Mouse (Mus musculus) urinary bladder, postnatal 25 days (tissue): ENCODE measurements at regions not wholly inside any gene's neighbourhood (a gene's known extent, or its start where the extent isn't known, plus 50 kb on each side); places are given as distances from the start of the nearest gene placed in this dataset.
"Not testable (repeated sequence)": the region's sequence is repeated elsewhere in the genome, so short reads cannot be mapped to it uniquely, and the experiment has no call there.

ENCODE experiments used
- DNase-seq: peaks from one replicate; pipeline ENCODE4 v3.0.0; 2022; ENCODE audit warnings: low spot score

GRCm38 (mm10) chr12:107159126-107159525 is 329.3 kb upstream of the 3110018I06Rik start:
- no peak for DNase-seq

GRCm38 (mm10) chr12:107160137-107160536 is 328.3 kb upstream of the 3110018I06Rik start:
- DNase-seq: no peak

- no peak for DNase-seq
Observed at GRCm38 (mm10) chr12:107160628-107161027, 327.8 kb upstream of the 3110018I06Rik start.

DNA sequence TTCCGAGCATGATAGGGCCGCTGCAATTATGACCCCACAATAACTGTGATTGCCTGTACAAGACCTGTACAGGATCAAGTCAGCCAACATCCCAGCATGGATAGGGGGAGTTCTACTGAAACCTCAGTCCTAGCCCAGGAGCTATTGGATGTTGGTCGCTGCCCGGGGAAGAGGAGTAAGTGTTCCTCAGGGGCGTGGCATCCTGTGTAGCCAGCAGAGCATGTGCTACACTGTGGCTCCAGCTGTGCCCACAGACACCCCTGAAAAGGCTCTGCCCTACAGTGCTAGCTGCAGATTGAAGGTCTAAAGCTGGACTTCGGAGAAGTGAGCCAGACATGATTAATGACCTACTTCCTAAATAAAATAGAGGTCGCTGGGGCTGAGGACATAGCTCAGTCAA is 317.5 kb upstream of the 3110018I06Rik start:
- DNase-seq: no peak

DNA sequence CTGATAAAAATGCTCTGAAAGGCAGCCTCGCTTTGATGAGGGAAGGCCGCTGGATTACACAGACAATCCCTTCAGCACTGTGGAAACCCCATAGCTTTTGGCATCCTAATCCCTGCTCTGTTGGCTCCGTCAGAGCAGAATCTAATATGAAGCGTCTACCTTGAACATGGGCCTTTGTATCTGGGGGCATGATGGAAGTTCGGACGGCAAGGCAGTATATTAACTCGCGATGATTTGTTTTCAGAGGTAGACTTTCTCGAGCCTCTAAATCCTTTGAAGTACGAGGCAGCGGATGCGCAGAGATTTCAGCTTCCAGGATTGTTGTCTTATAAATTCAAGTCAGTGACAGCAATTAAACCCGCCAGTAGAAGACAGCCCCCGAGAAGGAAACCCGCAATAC is 316.8 kb upstream of the 3110018I06Rik start:
- DNase-seq: no peak

DNA sequence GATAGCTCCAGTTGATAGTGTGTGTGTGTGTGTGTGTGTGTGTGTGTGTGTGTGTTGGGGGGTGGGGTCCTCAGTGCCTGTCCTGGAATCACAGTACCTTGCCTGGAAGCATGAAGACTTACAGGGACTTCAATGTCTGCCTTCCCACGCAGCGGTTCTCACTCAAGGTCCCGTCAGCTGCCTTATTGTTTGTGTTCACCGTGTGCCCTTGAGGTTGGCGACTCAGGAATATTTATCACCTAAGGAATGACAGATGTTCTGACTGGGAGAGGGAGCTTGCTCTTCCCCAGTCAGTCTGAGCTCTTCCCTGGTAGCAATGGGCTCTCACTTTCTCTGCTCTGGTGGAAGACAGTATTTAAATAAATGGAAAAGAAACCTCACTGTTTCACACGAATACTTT is 309.8 kb upstream of the 3110018I06Rik start:
- no peak for DNase-seq

DNA sequence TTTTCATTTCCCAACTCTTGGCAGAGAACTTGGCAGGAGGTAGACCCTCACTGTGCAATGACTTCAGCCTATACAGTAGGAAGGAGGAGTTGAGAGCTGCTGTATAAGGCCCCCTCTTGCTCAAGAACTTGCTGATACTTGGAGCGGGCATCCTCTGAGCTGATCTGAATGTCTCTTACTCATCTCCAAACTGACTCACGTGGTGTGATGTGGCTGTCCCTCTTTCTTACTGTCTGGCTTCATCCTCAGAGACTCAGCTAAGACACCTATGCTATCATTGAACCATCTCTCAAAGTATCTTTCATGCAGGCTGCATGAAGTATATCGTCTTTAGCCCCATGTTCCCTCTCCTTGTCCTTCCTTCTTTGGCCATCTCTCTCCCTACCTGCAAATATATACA is 307.9 kb upstream of the 3110018I06Rik start:
- DNase-seq: no peak

DNA sequence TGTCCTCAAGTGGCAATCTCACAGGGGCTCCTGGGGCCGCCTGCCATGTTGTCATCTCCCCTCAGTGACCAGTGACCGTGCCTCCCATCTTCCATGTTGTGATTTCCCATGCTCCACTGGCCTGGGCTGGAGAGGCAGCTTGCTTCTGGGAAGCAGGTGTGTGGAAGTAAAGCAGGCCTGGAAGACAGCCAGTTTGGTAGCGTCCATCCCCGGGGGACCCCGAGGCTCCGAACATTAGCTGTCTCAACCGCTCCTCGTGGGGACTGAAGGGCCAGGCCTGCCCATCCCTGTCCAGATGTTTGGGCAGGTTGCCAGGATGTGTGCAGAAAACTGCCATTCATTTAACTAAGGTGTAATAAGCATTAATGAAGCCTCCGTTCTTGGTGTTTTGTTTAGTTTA is 307.1 kb upstream of the 3110018I06Rik start:
- DNase-seq: no peak

DNA sequence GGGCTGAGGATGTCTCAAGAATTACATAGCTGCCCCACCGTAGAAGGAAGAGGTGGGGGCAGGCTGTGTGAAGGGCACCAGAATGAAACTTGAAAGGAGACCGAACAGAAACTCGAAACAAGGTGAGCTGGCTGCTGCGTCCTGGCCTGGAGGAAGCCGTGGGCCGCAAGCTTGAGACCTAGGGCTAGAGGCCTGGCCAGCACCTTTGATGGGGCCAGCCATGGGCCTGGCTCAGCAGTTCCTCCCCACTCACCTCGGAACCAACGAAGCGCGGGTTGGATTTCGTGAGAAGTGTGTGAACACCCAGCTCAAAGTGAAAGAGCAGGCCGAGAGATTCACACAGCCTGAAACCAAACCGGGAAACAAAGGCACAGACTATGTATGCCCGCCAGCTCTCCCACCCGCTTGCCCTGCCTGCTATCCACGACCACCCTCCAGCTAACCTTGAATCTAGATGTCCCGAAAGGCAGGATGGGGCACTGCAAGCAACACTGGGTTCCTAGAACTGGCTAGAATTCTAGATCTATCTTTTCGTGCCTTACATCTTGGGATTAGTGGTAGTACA is 306.3 kb upstream of the 3110018I06Rik start:
- no peak for DNase-seq

DNA sequence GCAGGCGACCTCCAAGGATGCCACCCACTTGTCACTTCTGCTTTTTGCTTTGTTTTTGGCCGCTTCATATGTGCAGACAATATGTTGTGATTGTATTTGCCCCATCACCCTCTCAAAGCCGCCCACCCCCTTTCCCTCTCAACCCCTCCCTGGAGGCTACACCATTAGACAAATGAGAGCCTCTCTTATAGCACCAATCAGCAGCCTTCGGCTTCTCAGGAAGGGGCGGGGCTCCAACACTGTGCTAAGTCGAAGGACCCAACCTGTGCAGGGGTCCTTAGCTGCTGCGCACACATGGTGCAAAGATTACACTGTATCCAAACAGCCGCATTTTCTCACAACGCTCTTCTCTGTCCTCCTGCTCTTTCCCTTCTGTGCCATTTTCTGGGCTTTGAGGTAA is 305.1 kb upstream of the 3110018I06Rik start:
- DNase-seq: no peak

DNA sequence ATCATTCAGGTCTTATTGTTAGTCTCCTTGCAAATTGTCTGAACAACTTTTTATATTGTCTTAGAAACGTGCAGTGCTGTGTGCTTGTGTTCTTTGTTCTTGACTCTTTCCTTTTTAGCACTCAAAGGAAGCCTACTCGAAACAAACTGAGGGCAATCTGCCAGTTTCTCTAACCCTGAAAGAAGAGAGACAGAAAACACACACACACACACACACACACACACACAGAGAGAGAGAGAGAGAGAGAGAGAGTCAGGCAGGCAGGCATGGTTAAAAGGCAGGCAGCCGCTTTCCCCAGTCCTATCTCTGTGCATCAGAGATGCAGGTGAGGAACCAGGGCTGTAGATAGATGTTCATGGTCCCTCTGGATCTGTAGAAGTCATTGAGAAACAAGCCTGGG is 304.0 kb upstream of the 3110018I06Rik start:
- no peak for DNase-seq

GRCm38 (mm10) chr12:107186361-107186760 is 302.1 kb upstream of the 3110018I06Rik start:
- no peak for DNase-seq

- no peak for DNase-seq
Observed at GRCm38 (mm10) chr12:107188055-107188454, 300.4 kb upstream of the 3110018I06Rik start.

DNA sequence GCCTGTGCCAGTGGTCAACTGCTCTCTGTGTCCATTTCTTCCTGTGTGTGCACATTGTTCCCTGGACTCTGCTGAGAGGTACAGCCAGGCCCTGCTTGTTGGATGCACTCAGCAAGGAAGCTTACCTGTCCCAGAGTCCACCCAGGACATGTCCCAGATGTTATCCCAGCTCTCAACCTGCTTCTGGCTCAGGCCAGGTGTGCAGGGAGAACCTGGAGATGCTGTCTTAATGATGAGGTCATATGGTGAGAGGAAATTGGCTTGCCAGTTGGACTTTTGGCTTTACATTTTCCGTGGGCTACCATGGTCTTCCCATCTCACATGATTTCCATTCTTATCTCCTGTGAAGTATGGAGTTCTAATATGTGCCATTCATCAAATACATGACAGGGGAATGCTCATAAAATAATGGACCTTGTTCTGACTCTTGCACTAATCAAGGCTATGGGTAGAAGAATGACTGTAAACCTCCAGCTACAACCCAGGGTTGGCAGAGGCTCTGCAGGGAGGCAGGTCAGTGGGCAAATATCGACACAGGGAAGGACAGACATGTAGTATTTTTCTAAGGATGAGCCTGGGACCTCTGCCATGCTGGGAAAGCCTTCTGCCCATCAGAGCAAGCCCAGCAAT is 289.9 kb upstream of the 3110018I06Rik start:
- no peak for DNase-seq

DNA sequence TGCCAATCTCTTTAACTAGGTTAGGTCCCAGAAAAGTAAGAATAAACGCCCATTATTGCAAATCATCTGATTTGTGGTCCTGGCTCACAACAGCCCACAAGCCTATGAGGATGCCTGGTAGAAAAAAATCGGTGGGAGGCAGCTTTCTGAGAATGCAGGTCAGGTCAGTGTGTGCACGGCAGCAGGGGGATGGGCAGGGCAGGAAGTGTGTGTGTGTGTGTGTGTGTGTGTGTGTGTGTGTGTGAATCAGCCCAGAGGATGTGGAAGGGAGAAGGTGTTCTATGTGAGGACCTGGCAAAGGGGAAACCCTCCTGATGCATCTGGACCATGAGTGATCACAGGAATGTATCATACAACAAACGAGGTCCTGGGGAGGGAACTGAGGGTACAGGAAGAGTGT is 287.5 kb upstream of the 3110018I06Rik start:
- no peak for DNase-seq

- DNase-seq: not testable (repeated sequence)
Observed at GRCm38 (mm10) chr12:107208826-107209225, 279.6 kb upstream of the 3110018I06Rik start.

DNA sequence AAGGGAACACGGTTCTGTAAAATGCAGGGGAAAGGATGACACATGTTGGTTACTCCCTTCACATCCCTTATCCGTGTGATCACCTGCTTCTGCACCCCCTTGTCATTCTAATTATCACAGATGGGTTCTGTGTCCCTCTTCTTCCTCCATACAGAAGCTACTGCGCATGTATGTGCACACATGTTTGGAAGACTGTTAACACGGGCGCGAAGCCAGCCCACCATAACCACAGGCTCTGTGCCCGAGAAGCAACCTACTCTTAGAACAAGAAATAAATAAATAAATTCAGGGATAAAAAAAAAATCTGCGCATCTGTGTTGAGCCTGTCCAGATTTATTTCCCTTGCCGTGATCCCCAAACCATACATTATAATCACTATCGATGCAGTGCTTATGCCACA is 275.6 kb upstream of the 3110018I06Rik start:
- no peak for DNase-seq

DNA sequence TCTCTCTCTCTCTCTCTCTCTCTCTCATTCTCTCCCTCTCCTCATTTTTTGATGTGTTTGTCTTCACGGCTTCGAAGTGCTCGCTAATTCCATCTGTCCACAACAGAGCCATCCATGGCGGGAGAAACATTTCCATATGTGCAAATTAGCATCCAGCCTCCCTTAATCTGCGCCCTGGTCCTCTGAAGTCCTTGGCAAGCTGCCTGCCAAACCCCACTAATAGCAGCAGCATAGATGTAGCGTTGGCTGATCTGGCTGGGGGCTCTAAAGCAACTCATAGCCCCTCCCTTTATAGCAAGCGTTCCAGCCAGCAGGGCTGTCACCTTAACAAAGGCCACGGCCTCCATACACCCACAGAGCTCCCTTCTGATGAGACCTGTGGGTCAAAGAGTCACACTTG is 272.3 kb upstream of the 3110018I06Rik start:
- DNase-seq: no peak

GRCm38 (mm10) chr12:107221276-107221970 is 267.0 kb upstream of the 3110018I06Rik start:
- DNase-seq: no peak

GRCm38 (mm10) chr12:107222106-107222505 is 266.3 kb upstream of the 3110018I06Rik start:
- DNase-seq: no peak

- DNase-seq: no peak
Observed at GRCm38 (mm10) chr12:107230097-107230496, 258.3 kb upstream of the 3110018I06Rik start.

DNA sequence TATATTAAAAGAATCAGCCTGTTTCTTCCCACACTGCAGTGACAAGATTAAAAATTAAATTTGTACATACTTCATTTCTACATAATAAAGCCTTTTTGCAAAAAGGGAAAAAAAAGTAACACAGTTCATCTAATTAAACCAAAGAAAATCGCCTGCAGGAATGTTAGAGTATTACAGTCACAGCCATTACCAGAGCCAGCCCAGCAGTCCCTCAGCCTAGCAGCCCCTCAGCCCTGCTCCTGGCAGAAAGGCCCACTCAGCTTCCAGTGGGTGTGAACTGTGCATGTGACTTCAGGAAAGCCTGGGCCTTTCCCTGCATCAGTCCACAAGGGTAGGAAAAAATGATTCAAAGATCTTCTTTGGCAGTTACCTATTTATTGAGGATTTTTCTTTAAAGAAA is 256.8 kb upstream of the 3110018I06Rik start:
- no peak for DNase-seq

DNA sequence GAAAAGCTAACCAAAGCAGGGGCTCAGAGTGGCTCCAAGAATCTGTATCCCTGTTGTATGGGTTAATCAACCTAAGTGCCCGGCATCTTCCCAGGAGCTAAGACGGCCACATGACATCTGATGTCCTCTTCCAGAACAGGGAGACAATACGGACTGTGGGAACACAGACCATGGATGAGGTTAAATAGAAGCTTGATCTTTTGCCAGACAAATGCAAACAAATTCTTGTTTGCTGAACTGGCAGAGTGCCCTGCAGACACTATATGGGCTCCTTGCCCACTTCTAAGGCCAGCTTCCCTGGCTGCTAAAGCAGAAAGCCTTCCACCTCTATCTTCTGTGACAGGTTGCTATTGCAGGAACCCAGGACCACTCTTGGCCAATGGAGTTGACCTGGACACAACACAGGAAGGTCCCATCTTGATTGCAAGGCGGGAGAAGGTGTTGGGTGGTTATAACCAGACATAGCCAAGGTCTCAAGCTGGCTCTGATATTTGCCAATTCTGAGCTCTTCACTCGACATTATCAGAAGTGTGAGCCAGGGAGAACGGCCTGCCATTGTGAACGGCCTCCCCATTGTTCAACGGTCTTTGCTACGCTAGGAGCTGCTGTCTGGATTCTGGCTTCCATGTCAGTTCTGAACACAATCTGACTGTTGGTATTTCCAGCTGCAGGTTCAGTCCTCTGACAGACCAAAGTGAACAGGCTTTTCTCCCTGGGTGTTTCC is 237.5 kb upstream of the 3110018I06Rik start:
- DNase-seq: no peak
